19 mouse cellular contexts compared by ENCODE assay signal in the genomic region with DNA sequence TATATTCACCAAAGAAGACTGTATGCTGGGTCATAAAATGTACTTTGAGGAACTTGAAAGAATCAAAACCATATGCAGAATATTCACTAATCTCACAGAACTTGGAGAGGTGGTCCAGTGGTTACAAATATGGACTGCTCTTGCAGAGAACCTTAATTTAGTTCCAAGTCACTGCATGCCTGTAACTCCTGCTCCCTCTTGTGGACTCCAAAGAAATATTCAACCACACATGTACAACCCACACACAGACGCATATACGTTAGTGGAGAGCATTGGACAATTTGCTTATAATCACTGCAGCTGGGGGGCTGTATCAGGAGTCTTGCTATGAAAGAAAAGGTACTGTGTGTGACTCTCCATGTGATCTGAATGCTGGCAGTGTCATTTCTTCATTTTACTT.
DNase-seq lines count a peak whose midpoint lies in the region; ATAC-seq and TF ChIP-seq lines count a peak whose summit lies in the region.
"Had no signal": no experiment of that assay in that cellular context is flagged by ENCODE, and none has a peak within 500 bp of the region (broad histone marks: within the 10 kb centered on the region; RNA-seq: fewer than 3 reads in every experiment).

No protein-coding gene starts in this region.

- peak; percentile 7 to 10 for DNase-seq in cerebellum, postnatal 25 days
- no peak for DNase-seq in cerebellum, adult 11 months
- DNase-seq in kidney, postnatal 0 days (ENCODE audit: low spot score), result no peak
- DNase-seq in kidney, adult 2 months, result no peak
- DNase-seq in CH12.LX (ENCODE audit: extremely low read depth) (peak; percentile 6), ZHBTc4 (ENCODE audit: low read depth, low spot score) (peak; percentile 28)
- DNase-seq in yolk sac, embryonic 10.5 days (ENCODE audit: low spot score), result no peak
- DNase-seq: adrenal gland, postnatal 10 days; gastrocnemius, postnatal 14 days; heart, postnatal 4 days; kidney, postnatal 4 days; lung, adult 18-20 months; spleen, adult 18-20 months; thymus, postnatal 36 days had no signal

- no peak for TF ChIP-seq EP300 in CH12.LX (IDR thresholded peaks at IDR 0.05; ENCODE audit: low read length)

- TF ChIP-seq POLR2A in kidney, adult 2 months (IDR thresholded peaks at IDR 0.05; ENCODE audit: low read depth, low read length), result no peak
- no peak for TF ChIP-seq POLR2A in CH12.LX (IDR thresholded peaks at IDR 0.05; ENCODE audit: low read depth, low read length)

- H3K4me3 ChIP-seq in kidney, postnatal 0 days (replicated peaks; ENCODE audit: low read depth, low read length), result no peak overlapping the region
- no peak overlapping the region for H3K4me3 ChIP-seq in kidney, adult 2 months (ENCODE audit: insufficient read depth, low read depth, low read length)
- no peak overlapping the region for H3K4me3 ChIP-seq in CH12.LX (replicated peaks in 1 of 3; ENCODE audit: low read depth in 2 of 3, low read length in 2 of 3, poor library complexity in 1 of 3)
- H3K4me3 ChIP-seq: heart, embryonic 12.5 days; limb, embryonic 13.5 days; neural tube, embryonic 13.5 days had no signal

- H3K9me3 ChIP-seq in kidney, postnatal 0 days (replicated peaks; ENCODE audit: low read length), result no peaks in the 10 kb centered on the region
- H3K9me3 ChIP-seq in CH12.LX (replicated peaks; ENCODE audit: low read length), result no peaks in the 10 kb centered on the region
- H3K9me3 ChIP-seq: heart, embryonic 12.5 days; limb, embryonic 13.5 days; neural tube, embryonic 13.5 days had no signal

- dilution Hi-C loops in CH12.LX (cut with MboI; ENCODE audit: extremely low pct_ligation_motif_present, extremely low pct_unique_long_range_greater_than_20kb, low sequenced_read_pairs), result no loop called here

- no peak overlapping the region for H3K27ac ChIP-seq in kidney, postnatal 0 days
- H3K27ac ChIP-seq in kidney, adult 2 months (ENCODE audit: insufficient read depth, low read depth, low read length), result no peak overlapping the region
- H3K27ac ChIP-seq in CH12.LX (ENCODE audit: insufficient read depth, low read depth), result no peak overlapping the region
- H3K27ac ChIP-seq: limb, embryonic 13.5 days; neural tube, embryonic 13.5 days had no signal

- H3K27me3 ChIP-seq in kidney, postnatal 0 days (ENCODE audit: insufficient read depth, low read length), result no peaks in the 10 kb centered on the region
- no peaks in the 10 kb centered on the region; the same call in 1 of the 2 replicates for H3K27me3 ChIP-seq in kidney, adult 2 months (replicated peaks; ENCODE audit: control insufficient read depth, insufficient read depth, low read length)
- no peaks in the 10 kb centered on the region for H3K27me3 ChIP-seq in CH12.LX (replicated peaks)
- H3K27me3 ChIP-seq: heart, embryonic 12.5 days; limb, embryonic 13.5 days; neural tube, embryonic 13.5 days had no signal

- H3K79me2 ChIP-seq in CH12.LX (replicated peaks; ENCODE audit: control insufficient read depth, extremely low read depth, insufficient read depth, poor library complexity, severe bottlenecking), result no peaks in the 10 kb centered on the region

- TF ChIP-seq RAD21 in CH12.LX (IDR thresholded peaks at IDR 0.05; ENCODE audit: low read depth, low read length), result peak; percentile 33

- H3K9ac ChIP-seq in kidney, postnatal 0 days (ENCODE audit: low read depth, low read length), result no peak overlapping the region
- no peak overlapping the region for H3K9ac ChIP-seq in CH12.LX (ENCODE audit: insufficient read depth, low read depth)
- H3K9ac ChIP-seq: heart, embryonic 12.5 days; limb, embryonic 13.5 days; neural tube, embryonic 13.5 days had no signal

- no peak overlapping the region for H3K4me2 ChIP-seq in kidney, postnatal 0 days (ENCODE audit: low read length)
- H3K4me2 ChIP-seq in CH12.LX (ENCODE audit: insufficient read depth, low read depth, poor library complexity, severe bottlenecking), result no peak overlapping the region
- H3K4me2 ChIP-seq: heart, embryonic 12.5 days; limb, embryonic 13.5 days; neural tube, embryonic 13.5 days had no signal

- H3K36me3 ChIP-seq in kidney, postnatal 0 days (ENCODE audit: insufficient read depth, low read length), result no peaks in the 10 kb centered on the region
- no peaks in the 10 kb centered on the region for H3K36me3 ChIP-seq in kidney, adult 2 months (ENCODE audit: control insufficient read depth, insufficient read depth, low read length)
- no peaks in the 10 kb centered on the region for H3K36me3 ChIP-seq in CH12.LX (replicated peaks in 1 of 2; ENCODE audit: control insufficient read depth in 1 of 2, insufficient read depth in 1 of 2, low read length in 1 of 2)
- H3K36me3 ChIP-seq: heart, embryonic 12.5 days; limb, embryonic 13.5 days; neural tube, embryonic 13.5 days had no signal

- in situ Hi-C loops in CH12.LX (cut with MboI; ENCODE audit: low pct_ligation_motif_present, low pct_unique_long_range_greater_than_20kb, low sequenced_read_pairs), result no loop called here

- no peak for ATAC-seq in kidney, postnatal 0 days (replicated peaks; ENCODE audit: low FRiP score, low read depth)
- ATAC-seq: forebrain, embryonic 16.5 days; intestine, embryonic 16.5 days had no signal

- no peaks in the 10 kb centered on the region for H3K4me1 ChIP-seq in kidney, postnatal 0 days (replicated peaks; ENCODE audit: insufficient read depth, low read length)
- H3K4me1 ChIP-seq in kidney, adult 2 months (ENCODE audit: control insufficient read depth, insufficient read depth, low read length), result no peaks in the 10 kb centered on the region
- H3K4me1 ChIP-seq in CH12.LX (ENCODE audit: control insufficient read depth in 1 of 2, insufficient read depth in 2 of 2), result no peaks in the 10 kb centered on the region
- H3K4me1 ChIP-seq: heart, embryonic 12.5 days; limb, embryonic 13.5 days; neural tube, embryonic 13.5 days had no signal

- WGBS in kidney, postnatal 0 days, result 87% methylated on average over 2 of the region's 2 CpGs
- WGBS in kidney, adult 2 months, result 68% methylated on average over 2 of the region's 2 CpGs

- TF ChIP-seq CTCF in kidney, postnatal 0 days (IDR thresholded peaks at IDR 0.05; ENCODE audit: low read depth), result peak; percentile 54
- no peak for TF ChIP-seq CTCF in kidney, adult 2 months (conservative IDR thresholded peaks at IDR 0.05; ENCODE audit: insufficient read depth, insufficient read length, low read depth, low read length)
- peak in 1 of 2 experiments; percentile 47; a peak in 2 of 4 replicates for TF ChIP-seq CTCF in CH12.LX (conservative IDR thresholded peaks at IDR 0.05 in 1 of 2, IDR thresholded peaks at IDR 0.05 in 1 of 2; ENCODE audit: low read depth in 2 of 2, low read length in 2 of 2)

TF ChIP-seq in CH12.LX, 34 proteins besides CTCF, POLR2A, EP300 and RAD21:
- no peak for TF ChIP-seq ZC3H11A (IDR thresholded peaks at IDR 0.05; ENCODE audit: low read depth, low read length)
- no peak for TF ChIP-seq MEF2A (IDR thresholded peaks at IDR 0.05; ENCODE audit: borderline replicate concordance, low read depth, low read length)
- no peak for TF ChIP-seq BHLHE40 (IDR thresholded peaks at IDR 0.05; ENCODE audit: low read depth, low read length)
- no peak for TF ChIP-seq NELFE (IDR thresholded peaks at IDR 0.05; ENCODE audit: low read depth, low read length)
- no peak for TF ChIP-seq MAX (IDR thresholded peaks at IDR 0.05; ENCODE audit: low read length)
- no peak for TF ChIP-seq MXI1 (IDR thresholded peaks at IDR 0.05; ENCODE audit: low read depth, low read length)
- TF ChIP-seq SIN3A (IDR thresholded peaks at IDR 0.05; ENCODE audit: low read length), result no peak
- TF ChIP-seq USF1 (IDR thresholded peaks at IDR 0.05; ENCODE audit: low read depth, low read length), result no peak
- no peak for TF ChIP-seq TBP (conservative IDR thresholded peaks at IDR 0.05; ENCODE audit: low read depth, low read length)
- no peak for TF ChIP-seq ETS1 (conservative IDR thresholded peaks at IDR 0.05; ENCODE audit: low read depth, low read length)

Comparison
In these comparisons a context has a peak if more than half of its experiments do, and no peak if none do; other contexts are left out.
1. DNase-seq: peak in cerebellum, postnatal 25 days (2 of 2), CH12.LX (single experiment) and ZHBTc4 (single experiment); none in cerebellum, adult 11 months (single experiment), kidney, postnatal 0 days (single experiment), kidney, adult 2 months (single experiment) and yolk sac, embryonic 10.5 days (single experiment).